Mouse (Mus musculus): ENCODE data around the gene Fat1. TPM values are rescaled to one million over a fixed set of nuclear protein-coding genes. Genes with fewer than 3 reads are reported as not detected.

Gene Fat1
- polyA plus RNA-seq, 1 experiment from 2014 or later = 32.1 TPM

- no peaks in the 10 kb centered on the region for H3K27me3 ChIP-seq (ENCODE audit: insufficient read depth, low read length)
- no peak overlapping the region for H3K4me3 ChIP-seq (ENCODE audit: low read depth, low read length)
- 75% methylated on average over 4 of the region's 4 CpGs for WGBS
- no peak for TF ChIP-seq CTCF (IDR thresholded peaks at IDR 0.05; ENCODE audit: low read depth)
- peaks cover 28% of the 10 kb centered on the region for H3K4me1 ChIP-seq (ENCODE audit: insufficient read depth)
- H3K9ac ChIP-seq = no peak overlapping the region
- H3K27ac ChIP-seq (ENCODE audit: low read depth) = no peak overlapping the region
- H3K9me3 ChIP-seq (ENCODE audit: low read depth, low read length) = no peaks in the 10 kb centered on the region
- ATAC-seq (ENCODE audit: insufficient read depth) (no peak), DNase-seq (no peak)
- H3K4me2 ChIP-seq = no peak overlapping the region
- H3K36me3 ChIP-seq (ENCODE audit: insufficient read depth) = no peaks in the 10 kb centered on the region; the same call in 1 of the 2 replicates
Measured at GRCm38 (mm10) chr8:44975654-44976053, 40.4 kb downstream of the Fat1 start.

GRCm38 (mm10) chr8:44978622-44979021 is 43.4 kb downstream of the Fat1 start:
- TF ChIP-seq CTCF (IDR thresholded peaks at IDR 0.05; ENCODE audit: low read depth) = no peak
- H3K4me1 ChIP-seq (ENCODE audit: insufficient read depth) = peaks cover 28% of the 10 kb centered on the region
- 58% methylated on average over 9 of the region's 9 CpGs for WGBS
- H3K36me3 ChIP-seq (ENCODE audit: insufficient read depth) = peaks cover 10% of the 10 kb centered on the region; the same call in 1 of the 2 replicates
- H3K27me3 ChIP-seq (ENCODE audit: insufficient read depth, low read length) = no peaks in the 10 kb centered on the region
- H3K4me3 ChIP-seq (ENCODE audit: low read depth, low read length) = no peak overlapping the region
- no peak for ATAC-seq (ENCODE audit: insufficient read depth)
- peak; percentile 47 for DNase-seq
- no peaks in the 10 kb centered on the region for H3K9me3 ChIP-seq (ENCODE audit: low read depth, low read length)
- H3K27ac ChIP-seq (ENCODE audit: low read depth) = peak overlapping the region; percentile 88; the same call in 1 of the 2 replicates
- H3K4me2 ChIP-seq = no peak overlapping the region
- H3K9ac ChIP-seq = no peak overlapping the region

GRCm38 (mm10) chr8:44979245-44979644 is 44.0 kb downstream of the Fat1 start:
- H3K9me3 ChIP-seq (ENCODE audit: low read depth, low read length) = no peaks in the 10 kb centered on the region
- DNase-seq (no peak), ATAC-seq (ENCODE audit: insufficient read depth) (no peak)
- WGBS = 33% methylated on average over 6 of the region's 6 CpGs
- TF ChIP-seq CTCF (IDR thresholded peaks at IDR 0.05; ENCODE audit: low read depth) = no peak
- no peak overlapping the region for H3K9ac ChIP-seq
- peaks cover 10% of the 10 kb centered on the region; the same call in 1 of the 2 replicates for H3K36me3 ChIP-seq (ENCODE audit: insufficient read depth)
- H3K4me3 ChIP-seq (ENCODE audit: low read depth, low read length) = no peak overlapping the region
- H3K27me3 ChIP-seq (ENCODE audit: insufficient read depth, low read length) = no peaks in the 10 kb centered on the region
- H3K4me2 ChIP-seq = no peak overlapping the region
- peaks cover 28% of the 10 kb centered on the region for H3K4me1 ChIP-seq (ENCODE audit: insufficient read depth)
- peak overlapping the region; percentile 88; the same call in 1 of the 2 replicates for H3K27ac ChIP-seq (ENCODE audit: low read depth)

GRCm38 (mm10) chr8:44980030-44980429 is 44.8 kb downstream of the Fat1 start:
- Histone ChIP-seq H3K9ac (no peak overlapping the region), H3K4me1 (ENCODE audit: insufficient read depth) (peaks cover 24% of the 10 kb centered on the region), H3K4me3 (ENCODE audit: low read depth, low read length) (no peak overlapping the region), H3K27me3 (ENCODE audit: insufficient read depth, low read length) (no peaks in the 10 kb centered on the region), H3K4me2 (no peak overlapping the region), H3K36me3 (ENCODE audit: insufficient read depth) (peaks cover 10% of the 10 kb centered on the region; the same call in 1 of the 2 replicates), H3K27ac (ENCODE audit: low read depth) (peak overlapping the region; percentile 88), H3K9me3 (ENCODE audit: low read depth, low read length) (no peaks in the 10 kb centered on the region)
- no peak for TF ChIP-seq CTCF (IDR thresholded peaks at IDR 0.05; ENCODE audit: low read depth)
- peak; percentile 77 for DNase-seq
- ATAC-seq (ENCODE audit: insufficient read depth) = peak; percentile 94
- WGBS = 46% methylated on average over 12 of the region's 12 CpGs

GRCm38 (mm10) chr8:44985326-44986288 is 50.4 kb downstream of the Fat1 start:
- peak; percentile 74 for DNase-seq
- Histone ChIP-seq H3K4me1 (ENCODE audit: insufficient read depth) (no peaks in the 10 kb centered on the region), H3K27me3 (ENCODE audit: insufficient read depth, low read length) (no peaks in the 10 kb centered on the region), H3K4me3 (ENCODE audit: low read depth, low read length) (no peak overlapping the region), H3K27ac (ENCODE audit: low read depth) (no peak overlapping the region), H3K9ac (no peak overlapping the region), H3K36me3 (ENCODE audit: insufficient read depth) (peaks cover 22% of the 10 kb centered on the region), H3K4me2 (no peak overlapping the region), H3K9me3 (ENCODE audit: low read depth, low read length) (no peaks in the 10 kb centered on the region)
- TF ChIP-seq CTCF (IDR thresholded peaks at IDR 0.05; ENCODE audit: low read depth) = peak; percentile 52
- WGBS = 32% methylated on average over 10 of the region's 10 CpGs
- ATAC-seq (ENCODE audit: insufficient read depth) = peak; percentile 38; the same call in 1 of the 2 replicates

- ATAC-seq (ENCODE audit: insufficient read depth) (peak; percentile 29; the same call in 1 of the 2 replicates), DNase-seq (peak; percentile 37)
- no peak for TF ChIP-seq CTCF (IDR thresholded peaks at IDR 0.05; ENCODE audit: low read depth)
- Histone ChIP-seq H3K4me1 (ENCODE audit: insufficient read depth) (peaks cover 4% of the 10 kb centered on the region; the same call in 1 of the 2 replicates), H3K27ac (ENCODE audit: low read depth) (no peak overlapping the region), H3K4me2 (no peak overlapping the region), H3K36me3 (ENCODE audit: insufficient read depth) (peaks cover 15% of the 10 kb centered on the region), H3K27me3 (ENCODE audit: insufficient read depth, low read length) (no peaks in the 10 kb centered on the region), H3K4me3 (ENCODE audit: low read depth, low read length) (no peak overlapping the region), H3K9ac (no peak overlapping the region), H3K9me3 (ENCODE audit: low read depth, low read length) (no peaks in the 10 kb centered on the region)
- WGBS = 47% methylated on average over 21 of the region's 21 CpGs
Measured at GRCm38 (mm10) chr8:44991700-44992487, 56.6 kb downstream of the Fat1 start.

Measured in lung, embryonic 14.5 days (tissue).